Comparison of ENCODE assay signal across 10 mouse cellular contexts in genomic region chr1:39105546-39106371, GRCm38 (mm10).
DNase-seq lines count a peak whose midpoint lies in the region; ATAC-seq and TF ChIP-seq lines count a peak whose summit lies in the region.
"Had no signal": no experiment of that assay in that cellular context is flagged by ENCODE, and none has a peak within 500 bp of the region (broad histone marks: within the 10 kb centered on the region; RNA-seq: fewer than 3 reads in every experiment).

No protein-coding gene starts in this region.

- peaks cover 6% of the 10 kb centered on the region for H3K27me3 ChIP-seq in megakaryocyte, embryonic 14.5 days (replicated peaks)
- H3K27me3 ChIP-seq in embryonic facial prominence, embryonic 10.5 days (replicated peaks; ENCODE audit: low read depth, poor library complexity, severe bottlenecking) = no peaks in the 10 kb centered on the region
- no peaks in the 10 kb centered on the region for H3K27me3 ChIP-seq in heart, postnatal 0 days (ENCODE audit: control insufficient read depth, insufficient read depth, low read length)
- no peaks in the 10 kb centered on the region for H3K27me3 ChIP-seq in stomach, postnatal 0 days (ENCODE audit: control insufficient read depth, insufficient read depth, low read length)
- no peaks in the 10 kb centered on the region for H3K27me3 ChIP-seq in forebrain, embryonic 12.5 days
- H3K27me3 ChIP-seq: embryonic facial prominence, embryonic 13.5 days had no signal

- no peak for TF ChIP-seq CTCF in heart, postnatal 0 days (IDR thresholded peaks at IDR 0.05; ENCODE audit: low read depth)
- no peak for TF ChIP-seq CTCF in stomach, postnatal 0 days (IDR thresholded peaks at IDR 0.05; ENCODE audit: low read depth)

- H3K9me3 ChIP-seq in megakaryocyte, embryonic 14.5 days = peaks cover 6% of the 10 kb centered on the region; the same call in 1 of the 2 replicates
- no peaks in the 10 kb centered on the region for H3K9me3 ChIP-seq in embryonic facial prominence, embryonic 10.5 days
- no peaks in the 10 kb centered on the region for H3K9me3 ChIP-seq in heart, postnatal 0 days (replicated peaks; ENCODE audit: control insufficient read depth, low read length)
- H3K9me3 ChIP-seq in stomach, postnatal 0 days (ENCODE audit: control insufficient read depth, low read length) = no peaks in the 10 kb centered on the region
- H3K9me3 ChIP-seq in forebrain, embryonic 12.5 days = no peaks in the 10 kb centered on the region
- H3K9me3 ChIP-seq: embryonic facial prominence, embryonic 13.5 days; G1E had no signal

- WGBS in embryonic facial prominence, embryonic 10.5 days = 56% methylated on average over 17 of the region's 17 CpGs
- WGBS in heart, postnatal 0 days = 17% methylated on average over 17 of the region's 17 CpGs
- WGBS in stomach, postnatal 0 days = 47% methylated on average over 17 of the region's 17 CpGs
- 66% methylated on average over 17 of the region's 17 CpGs for WGBS in forebrain, embryonic 12.5 days

- peak overlapping the region; percentile 57 for H3K27ac ChIP-seq in embryonic facial prominence, embryonic 10.5 days (replicated peaks)
- peak overlapping the region; percentile 76 for H3K27ac ChIP-seq in heart, postnatal 0 days (ENCODE audit: low read depth)
- H3K27ac ChIP-seq in stomach, postnatal 0 days (replicated peaks) = peak overlapping the region; percentile 83
- no peak overlapping the region for H3K27ac ChIP-seq in forebrain, embryonic 12.5 days
- H3K27ac ChIP-seq: embryonic facial prominence, embryonic 13.5 days had no signal

- no peak for ATAC-seq in megakaryocyte, adult 5-6 weeks (ENCODE audit: poor library complexity, severe bottlenecking)
- peak; percentile 86 for ATAC-seq in heart, postnatal 0 days (ENCODE audit: insufficient read depth, low read depth)
- ATAC-seq in stomach, postnatal 0 days (ENCODE audit: low FRiP score, low TSS enrichment) = peak; percentile 95
- ATAC-seq in inflammation-experienced regulatory T-cells, adult 6 months = no peak
- no peak for ATAC-seq in forebrain, embryonic 12.5 days (ENCODE audit: low FRiP score)

- no peaks in the 10 kb centered on the region for H3K36me3 ChIP-seq in megakaryocyte, embryonic 14.5 days (replicated peaks; ENCODE audit: low read length)
- H3K36me3 ChIP-seq in embryonic facial prominence, embryonic 10.5 days (replicated peaks) = no peaks in the 10 kb centered on the region
- H3K36me3 ChIP-seq in heart, postnatal 0 days (replicated peaks; ENCODE audit: control insufficient read depth, insufficient read depth, low read length) = no peaks in the 10 kb centered on the region
- H3K36me3 ChIP-seq in stomach, postnatal 0 days (ENCODE audit: control insufficient read depth, insufficient read depth, low read length) = no peaks in the 10 kb centered on the region
- H3K36me3 ChIP-seq in forebrain, embryonic 12.5 days (replicated peaks) = no peaks in the 10 kb centered on the region
- H3K36me3 ChIP-seq: embryonic facial prominence, embryonic 13.5 days; G1E had no signal

- H3K4me2 ChIP-seq in heart, postnatal 0 days (ENCODE audit: low read depth, low read length) = peak overlapping the region; percentile 36
- no peak overlapping the region for H3K4me2 ChIP-seq in stomach, postnatal 0 days (replicated peaks; ENCODE audit: low read depth)
- no peak overlapping the region for H3K4me2 ChIP-seq in forebrain, embryonic 12.5 days
- H3K4me2 ChIP-seq: embryonic facial prominence, embryonic 13.5 days had no signal

- DNase-seq in embryonic facial prominence, embryonic 10.5 days (ENCODE audit: low spot score) = peak; percentile 43
- peak; percentile 80 for DNase-seq in heart, postnatal 0 days (ENCODE audit: low spot score)
- DNase-seq in stomach, postnatal 0 days (ENCODE audit: low spot score) = peak; percentile 74
- no peak for DNase-seq in cerebellum, adult 9-11 months

- H3K9ac ChIP-seq in heart, postnatal 0 days (replicated peaks; ENCODE audit: low read depth, low read length) = no peak overlapping the region
- H3K9ac ChIP-seq in stomach, postnatal 0 days (ENCODE audit: low read length) = peak overlapping the region; percentile 27; the same call in 1 of the 2 replicates
- no peak overlapping the region for H3K9ac ChIP-seq in forebrain, embryonic 12.5 days
- H3K9ac ChIP-seq: embryonic facial prominence, embryonic 13.5 days had no signal

- H3K4me3 ChIP-seq in megakaryocyte, embryonic 14.5 days (replicated peaks) = peak overlapping the region; percentile 75
- H3K4me3 ChIP-seq in embryonic facial prominence, embryonic 10.5 days = no peak overlapping the region
- H3K4me3 ChIP-seq in heart, postnatal 0 days (ENCODE audit: low read depth, low read length) = no peak overlapping the region
- no peak overlapping the region for H3K4me3 ChIP-seq in stomach, postnatal 0 days (ENCODE audit: low read depth, low read length)
- no peak overlapping the region for H3K4me3 ChIP-seq in forebrain, embryonic 12.5 days (replicated peaks)
- H3K4me3 ChIP-seq: embryonic facial prominence, embryonic 13.5 days had no signal

- H3K4me1 ChIP-seq in megakaryocyte, embryonic 14.5 days = peaks cover 47% of the 10 kb centered on the region
- H3K4me1 ChIP-seq in embryonic facial prominence, embryonic 10.5 days = peaks cover 31% of the 10 kb centered on the region
- peaks cover 22% of the 10 kb centered on the region for H3K4me1 ChIP-seq in heart, postnatal 0 days (ENCODE audit: control insufficient read depth, insufficient read depth)
- no peaks in the 10 kb centered on the region for H3K4me1 ChIP-seq in stomach, postnatal 0 days (replicated peaks; ENCODE audit: control insufficient read depth, insufficient read depth)
- H3K4me1 ChIP-seq in forebrain, embryonic 12.5 days = peaks cover 4% of the 10 kb centered on the region; the same call in 1 of the 2 replicates

- TF ChIP-seq EP300 in heart, postnatal 0 days (IDR thresholded peaks at IDR 0.05; ENCODE audit: low read depth) = no peak
- no peak for TF ChIP-seq EP300 in stomach, postnatal 0 days (optimal IDR thresholded peaks at IDR 0.05)

Comparison
In these comparisons a context has a peak if more than half of its experiments do, and no peak if none do; other contexts are left out.
1. ATAC-seq: peak in heart, postnatal 0 days (single experiment) and stomach, postnatal 0 days (single experiment); none in megakaryocyte, adult 5-6 weeks (single experiment), inflammation-experienced regulatory T-cells, adult 6 months (single experiment) and forebrain, embryonic 12.5 days (single experiment).